Mouse (Mus musculus): ENCODE measurements at regions not wholly inside any gene's neighbourhood (a gene's known extent, or its start where the extent isn't known, plus 50 kb on each side); places are given as distances from the start of the nearest gene placed in this dataset.

- TF ChIP-seq CTCF (conservative IDR thresholded peaks at IDR 0.05; ENCODE audit: low read length) = no peak
- TF ChIP-seq NANOG (IDR thresholded peaks at IDR 0.05; ENCODE audit: borderline replicate concordance, low read length) = no peak
Measured at GRCm38 (mm10) chr13:44630061-44630460, 99.2 kb upstream of the Jarid2 start.

All from E14TG2a.4 (cell line).